Mouse (Mus musculus) lung, postnatal 0 days (tissue): ENCODE results near the gene Snai1. TPM values are rescaled to one million over a fixed set of nuclear protein-coding genes. Genes with fewer than 3 reads are reported as not detected.

Experiments used
- ATAC-seq: fragments of 200-750 bp; cut with Nextera tagmentation; 2 replicates; pipeline ENCODE4 v1.8.0; 2017; ENCODE audit warnings: moderate library complexity
- DNase-seq: peaks from one replicate; pipeline ENCODE4 v3.0.0-alpha.2; 2016; ENCODE audit warnings: low spot score
- H3K27ac ChIP-seq: fragments of 300-500 bp; sonication (generic); 2 replicates; pipeline ENCODE4 v1.5.1; 2014; ENCODE audit warnings: antibody characterized with exemption, mild to moderate bottlenecking, low read length, mixed read lengths
- H3K27me3 ChIP-seq: fragments of 300-500 bp; sonication (generic); replicated peaks from 2 replicates; pipeline ENCODE4 v1.6.1; 2014; ENCODE audit warnings: low read length, mixed read lengths; ENCODE audit not compliant: insufficient read depth
- H3K36me3 ChIP-seq: fragments of 300-500 bp; sonication (generic); 2 replicates; pipeline ENCODE4 v1.6.1; 2014; ENCODE audit warnings: low read length, mixed read lengths; ENCODE audit not compliant: insufficient read depth
- H3K4me1 ChIP-seq: fragments of 300-500 bp; sonication (generic); 2 replicates; pipeline ENCODE4 v1.6.1; 2014; ENCODE audit warnings: antibody characterized with exemption, low read depth, low read length, mixed read lengths; ENCODE audit not compliant: insufficient read depth
- H3K4me2 ChIP-seq: fragments of 300-500 bp; sonication (generic); replicated peaks from 2 replicates; pipeline ENCODE4 v1.6.1; 2014; ENCODE audit warnings: low read depth, mild to moderate bottlenecking, low read length, moderate library complexity, mixed read lengths
- H3K4me3 ChIP-seq: fragments of 300-500 bp; sonication (generic); 2 replicates; pipeline ENCODE4 v1.5.1; 2014; ENCODE audit warnings: low read depth, low read length
- H3K9ac ChIP-seq: fragments of 300-500 bp; sonication (generic); replicated peaks from 2 replicates; pipeline ENCODE4 v1.6.1; 2014; ENCODE audit warnings: low read depth, mild to moderate bottlenecking
- H3K9me3 ChIP-seq: fragments of 300-500 bp; sonication (generic); 2 replicates; pipeline ENCODE4 v1.6.1; 2016; ENCODE audit warnings: low read length, mixed read lengths
- CTCF ChIP-seq: IDR thresholded peaks from 2 replicates; pipeline ENCODE4 v1.5.1; 2016; ENCODE audit warnings: antibody characterized with exemption, mild to moderate bottlenecking
- EP300 ChIP-seq: IDR thresholded peaks from 2 replicates; pipeline ENCODE4 v1.6.1; 2016; ENCODE audit warnings: antibody characterized with exemption, mild to moderate bottlenecking, control low read depth
- WGBS: fragments of 180-500 bp; shearing (Covaris S2); extraction: QIAGEN DNeasy Blood & Tissue Kit; methylation state at CpG from one replicate; pipeline ENCODE4 v1.1.7; 2014; 5-methylcytosine and 5-hydroxymethylcytosine counted together
- polyA plus RNA-seq: library from polyadenylated mRNA; unstranded; fragments of >200 nt; fragmentation: Nextera tagmentation; extraction: Ambion mirVana; gene quantifications from 2 replicates; pipeline ENCODE4 v1.2.1, GENCODE M21; 2015

The Snai1 gene
- polyA plus RNA-seq, 1 experiment from 2014 or later: 63.0 TPM

DNA sequence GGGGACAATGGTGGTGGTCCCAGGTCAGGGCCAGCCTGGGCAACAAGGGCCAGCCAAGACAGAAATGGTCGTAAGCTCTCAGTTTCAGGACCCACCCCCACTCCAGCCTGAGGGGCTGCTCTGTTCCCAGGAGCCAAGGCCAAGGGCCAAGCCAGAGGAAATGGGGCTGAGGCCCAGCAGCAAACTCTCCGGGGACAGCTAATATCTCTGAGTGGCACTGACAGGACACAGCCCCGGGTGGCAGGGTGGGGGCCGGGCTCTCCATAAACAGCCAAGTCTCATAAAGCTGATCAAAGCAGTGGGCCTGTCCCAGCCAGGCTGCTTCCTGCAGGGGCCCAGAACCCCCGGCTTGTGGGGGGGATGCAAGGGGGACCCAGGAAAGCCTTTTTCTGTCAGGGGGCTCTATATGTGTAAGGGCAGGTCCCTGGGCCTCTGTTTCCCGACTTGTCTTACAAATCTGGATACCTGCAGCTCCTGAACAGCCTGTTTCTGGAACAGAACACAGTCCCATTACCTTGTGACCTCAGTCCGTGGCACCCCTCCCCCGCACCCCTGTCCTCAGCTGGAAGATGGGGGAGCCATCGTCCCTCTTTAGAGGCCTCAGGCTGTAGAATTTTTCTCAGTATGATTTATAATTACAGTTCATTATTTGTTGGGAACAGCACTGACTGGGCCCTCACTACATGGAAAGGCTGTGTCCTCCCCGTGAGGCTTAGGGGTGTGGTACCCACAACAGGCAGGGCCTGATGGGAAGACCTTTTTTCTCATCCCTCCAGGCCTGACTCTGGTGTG lies 45.4 kb downstream of the Snai1 start:
- Histone ChIP-seq H3K4me1 (peaks cover 15% of the 10 kb centered on the region; the same call in 1 of the 2 replicates), H3K36me3 (no peaks in the 10 kb centered on the region), H3K9ac (no peak overlapping the region), H3K4me2 (no peak overlapping the region), H3K27ac (peak overlapping the region; percentile 85), H3K9me3 (no peaks in the 10 kb centered on the region), H3K4me3 (no peak overlapping the region), H3K27me3 (no peaks in the 10 kb centered on the region)
- WGBS: 25% methylated on average over 10 of the region's 10 CpGs
- TF ChIP-seq EP300: peak; percentile 90
- no peak for TF ChIP-seq CTCF
- peak; percentile 87 for DNase-seq
- peak; percentile 82 for ATAC-seq

DNA sequence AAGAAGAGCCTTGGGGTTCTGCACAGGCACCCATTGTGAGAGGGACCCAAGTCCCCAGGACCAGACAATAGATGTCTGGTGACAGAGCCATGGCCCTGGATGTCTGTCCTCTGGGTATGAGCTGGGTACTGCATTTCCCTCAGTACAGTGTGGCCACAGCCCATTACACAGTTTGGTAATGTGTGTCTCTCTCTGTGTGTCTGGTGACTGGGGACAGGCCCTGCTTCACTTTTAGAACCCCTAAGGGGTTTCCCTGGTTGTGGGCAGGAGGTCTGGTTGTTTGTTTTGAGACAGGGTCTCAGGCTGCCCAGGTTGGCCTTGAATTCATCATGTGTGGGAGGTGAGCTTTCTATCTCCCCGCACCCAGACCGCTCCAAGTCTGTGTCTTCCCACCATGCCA lies 47.3 kb downstream of the Snai1 start:
- WGBS: 90% methylated on average over 2 of the region's 2 CpGs
- H3K4me1 ChIP-seq: peaks cover 22% of the 10 kb centered on the region; the same call in 1 of the 2 replicates
- ATAC-seq (no peak), DNase-seq (no peak)
- H3K4me2 ChIP-seq: no peak overlapping the region
- H3K36me3 ChIP-seq: no peaks in the 10 kb centered on the region
- H3K27ac ChIP-seq: peak overlapping the region; percentile 91
- no peak for TF ChIP-seq EP300
- no peak for TF ChIP-seq CTCF
- no peak overlapping the region for H3K4me3 ChIP-seq
- no peaks in the 10 kb centered on the region for H3K27me3 ChIP-seq
- no peaks in the 10 kb centered on the region for H3K9me3 ChIP-seq
- no peak overlapping the region for H3K9ac ChIP-seq

DNA sequence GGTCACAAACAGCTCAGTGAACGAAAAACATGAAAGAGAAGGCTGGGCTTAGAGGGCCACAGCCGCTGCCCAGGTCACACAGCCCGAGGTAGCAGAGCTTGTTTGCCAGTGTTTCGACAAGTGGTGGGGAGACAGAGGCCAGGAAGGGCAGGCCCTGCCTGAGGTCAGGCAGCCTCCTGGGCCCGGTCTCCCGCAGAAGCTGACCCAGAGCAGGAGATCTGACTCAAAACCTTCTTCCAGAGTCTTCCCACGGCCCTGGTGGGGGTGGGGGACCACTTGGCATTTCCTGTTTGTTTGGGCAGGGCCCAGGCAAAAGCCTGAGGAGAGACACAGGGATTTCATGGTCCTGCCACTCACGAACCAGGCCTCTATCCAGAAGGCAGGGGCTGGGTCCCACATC lies 48.0 kb downstream of the Snai1 start:
- Histone ChIP-seq H3K4me1 (peaks cover 22% of the 10 kb centered on the region; the same call in 1 of the 2 replicates), H3K4me2 (no peak overlapping the region)
- 14% methylated on average over 7 of the region's 8 CpGs for WGBS

DNA sequence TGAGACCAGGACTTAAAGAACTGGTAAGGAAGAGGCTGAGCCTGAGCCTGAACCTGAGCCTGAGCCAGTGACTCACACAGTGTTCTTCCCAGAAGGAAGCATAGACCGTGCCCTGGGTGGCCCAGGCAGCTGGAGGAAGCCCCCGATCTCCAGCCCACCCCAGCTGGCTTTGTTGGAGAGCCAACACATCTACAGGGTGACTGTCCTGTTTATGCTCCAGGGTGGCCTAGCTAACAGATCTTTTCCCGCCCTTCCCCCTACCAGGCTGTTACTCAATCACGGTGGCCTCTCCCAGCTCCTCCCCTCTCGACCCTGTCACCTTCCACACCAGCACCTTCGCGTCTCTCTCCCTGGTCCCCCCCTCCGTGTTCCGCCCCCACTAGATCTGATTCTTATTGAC lies 49.0 kb downstream of the Snai1 start:
- Histone ChIP-seq H3K4me3 (no peak overlapping the region), H3K27me3 (no peaks in the 10 kb centered on the region), H3K36me3 (no peaks in the 10 kb centered on the region), H3K9me3 (no peaks in the 10 kb centered on the region), H3K27ac (peak overlapping the region; percentile 91), H3K9ac (no peak overlapping the region), H3K4me1 (peaks cover 25% of the 10 kb centered on the region; the same call in 1 of the 2 replicates), H3K4me2 (no peak overlapping the region)
- TF ChIP-seq EP300: peak; percentile 44; the same call in 1 of the 2 replicates
- no peak for TF ChIP-seq CTCF
- DNase-seq (peak; percentile 88), ATAC-seq (peak; percentile 51)
- WGBS: 9% methylated on average over 9 of the region's 9 CpGs

More for the DNA sequence above, 48.0 kb downstream of the Snai1 start:
- TF ChIP-seq CTCF: no peak
- peak; percentile 67 for TF ChIP-seq EP300
- peak; percentile 25 for DNase-seq
- H3K9me3 ChIP-seq: no peaks in the 10 kb centered on the region
- H3K9ac ChIP-seq: peak overlapping the region; percentile 9; the same call in 1 of the 2 replicates
- ATAC-seq: peak; percentile 25
- H3K27ac ChIP-seq: peak overlapping the region; percentile 91
- no peak overlapping the region for H3K4me3 ChIP-seq
- no peaks in the 10 kb centered on the region for H3K36me3 ChIP-seq
- H3K27me3 ChIP-seq: no peaks in the 10 kb centered on the region

DNA sequence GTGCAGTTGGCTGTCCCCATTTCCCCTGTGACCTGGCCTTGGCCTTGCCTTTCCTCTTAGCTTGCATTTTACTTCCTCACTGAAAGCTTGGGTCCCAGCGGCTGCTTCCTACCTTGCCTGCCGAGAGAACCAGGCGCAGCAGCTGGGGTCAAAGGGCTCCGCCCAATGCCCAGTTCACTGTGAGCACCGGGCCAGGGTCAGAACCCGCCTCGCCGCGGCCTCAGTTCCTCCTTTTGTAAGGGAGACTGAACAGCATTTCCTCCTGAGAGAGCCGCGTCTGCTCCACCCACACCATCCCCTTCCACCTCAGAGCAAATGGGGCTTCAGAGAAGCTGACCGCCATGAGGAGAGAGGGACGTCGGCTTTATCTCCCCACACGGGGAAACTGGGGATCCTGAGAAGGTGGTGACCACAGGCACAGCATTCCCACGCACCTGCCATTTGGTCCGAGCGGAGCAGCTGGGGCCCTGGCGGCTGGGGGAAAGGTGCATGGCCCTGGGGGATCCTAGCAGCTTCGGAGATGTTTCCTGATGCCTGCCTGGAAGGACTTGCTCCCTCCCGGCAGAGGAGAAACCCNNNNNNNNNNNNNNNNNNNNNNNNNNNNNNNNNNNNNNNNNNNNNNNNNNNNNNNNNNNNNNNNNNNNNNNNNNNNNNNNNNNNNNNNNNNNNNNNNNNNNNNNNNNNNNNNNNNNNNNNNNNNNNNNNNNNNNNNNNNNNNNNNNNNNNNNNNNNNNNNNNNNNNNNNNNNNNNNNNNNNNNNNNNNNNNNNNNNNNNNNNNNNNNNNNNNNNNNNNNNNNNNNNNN lies 51.0 kb downstream of the Snai1 start:
- Histone ChIP-seq H3K27me3 (no peaks in the 10 kb centered on the region), H3K27ac (peak overlapping the region; percentile 93), H3K9me3 (no peaks in the 10 kb centered on the region), H3K36me3 (no peaks in the 10 kb centered on the region), H3K4me3 (peak overlapping the region; percentile 27), H3K4me1 (peaks cover 28% of the 10 kb centered on the region; the same call in 1 of the 2 replicates), H3K9ac (peak overlapping the region; percentile 50), H3K4me2 (peak overlapping the region; percentile 56)
- WGBS: 26% methylated on average over 21 of the region's 21 CpGs
- no peak; the same call in 1 of the 2 replicates for TF ChIP-seq EP300
- peak; percentile 31; the same call in 1 of the 2 replicates for TF ChIP-seq CTCF
- DNase-seq (peak; percentile 91), ATAC-seq (peak; percentile 63)

Other genes with a start within 250 kb of the Snai1 start
- gene B4galt5, start 189.0 kb upstream of the Snai1 start, polyA plus RNA-seq: 10.3 and 12.2 TPM in 2 replicates
- gene Slc9a8, start 116.5 kb upstream of the Snai1 start, polyA plus RNA-seq: 9.2 and 9.8 TPM in 2 replicates
- gene Rnf114, start 45.5 kb upstream of the Snai1 start, polyA plus RNA-seq: 111 and 119 TPM in 2 replicates
- gene Spata2, start 45.3 kb upstream of the Snai1 start, polyA plus RNA-seq: 8.7 and 8.9 TPM in 2 replicates
- 166 and 184 TPM in 2 replicates for gene Ube2v1, start 93.9 kb downstream of the Snai1 start, polyA plus RNA-seq
- gene Gm20431, start 123.3 kb downstream of the Snai1 start, polyA plus RNA-seq: 5.2 and 8.4 TPM in 2 replicates
- gene Cebpb, start 150.7 kb downstream of the Snai1 start, polyA plus RNA-seq: 108 and 122 TPM in 2 replicates
- 51.7 and 55.1 TPM in 2 replicates for gene Tmem189, start 151.6 kb downstream of the Snai1 start, polyA plus RNA-seq